Mouse (Mus musculus) CH12.LX (cell line): ENCODE data around the gene Ildr1. TPM values are rescaled to one million over a fixed set of nuclear protein-coding genes. Genes with fewer than 3 reads are reported as not detected.
A peak's percentile ranks its signal among the peaks of the same experiment; 100 is the strongest.

Source experiments
- DNase-seq: peaks from one replicate; pipeline ENCODE4 v3.0.0-alpha.2; 2013; ENCODE audit errors: extremely low read depth
- H3K27ac ChIP-seq: 2 replicates; pipeline ENCODE4 v1.5.1; 2012; ENCODE audit warnings: low read depth, mild to moderate bottlenecking, control low read depth, moderate library complexity; ENCODE audit not compliant: insufficient read depth
- H3K27me3 ChIP-seq: replicated peaks from 2 replicates; pipeline ENCODE3; 2012; ENCODE audit warnings: inconsistent platforms
- H3K36me3 ChIP-seq, 2 experiments: replicated peaks in 1 of 2; 2 replicates each; pipeline versions ENCODE3 to v1.6.1; 2012; ENCODE audit warnings: inconsistent platforms in 1 of 2, low read length in 1 of 2, mild to moderate bottlenecking in 1 of 2, mixed read lengths in 1 of 2, moderate library complexity in 1 of 2; ENCODE audit not compliant: control insufficient read depth in 1 of 2, insufficient read depth in 1 of 2
- H3K4me1 ChIP-seq, 2 experiments: 2 replicates each; pipeline ENCODE4 v1.6.1; 2012; ENCODE audit warnings: inconsistent platforms in 1 of 2, moderate library complexity in 1 of 2; ENCODE audit not compliant: insufficient read depth in 2 of 2, control insufficient read depth in 1 of 2
- H3K4me2 ChIP-seq: 2 replicates; pipeline ENCODE4 v1.6.1; 2012; ENCODE audit warnings: low read depth, mild to moderate bottlenecking, control low read depth; ENCODE audit not compliant: poor library complexity, insufficient read depth, severe bottlenecking
- H3K4me3 ChIP-seq, 3 experiments: fragments of 150-350 bp in 1 of 3; sonication (generic) in 1 of 3; replicated peaks in 1 of 3; 2 replicates each; pipeline versions ENCODE3 to v1.5.1; 2011 to 2012; ENCODE audit warnings: low read depth in 2 of 3, low read length in 2 of 3, mild to moderate bottlenecking in 2 of 3, moderate library complexity in 2 of 3, control low read depth in 1 of 3, improper control_type of control experiment in 1 of 3, inconsistent platforms in 1 of 3, mixed read lengths in 1 of 3; ENCODE audit not compliant: poor library complexity in 1 of 3
- H3K79me2 ChIP-seq: replicated peaks from 2 replicates; pipeline ENCODE4 v1.6.1; 2012; ENCODE audit warnings: mild to moderate bottlenecking, moderate library complexity; ENCODE audit not compliant: control insufficient read depth, poor library complexity, insufficient read depth, severe bottlenecking; ENCODE audit errors: extremely low read depth
- H3K9ac ChIP-seq: 2 replicates; pipeline ENCODE4 v1.6.1; 2012; ENCODE audit warnings: low read depth, mild to moderate bottlenecking, control low read depth, moderate library complexity; ENCODE audit not compliant: insufficient read depth
- H3K9me3 ChIP-seq: replicated peaks from 2 replicates; pipeline ENCODE3; 2012; ENCODE audit warnings: low read length, inconsistent platforms, mixed read lengths
- BHLHE40 ChIP-seq: IDR thresholded peaks from 2 replicates; pipeline ENCODE4 v1.6.1; 2011; ENCODE audit warnings: mild to moderate bottlenecking, low read depth, low read length, improper control_type of control experiment
- CHD1 ChIP-seq: IDR thresholded peaks from 2 replicates; pipeline ENCODE4 v1.6.1; 2012; ENCODE audit warnings: low read depth, low read length, improper control_type of control experiment, inconsistent platforms
- CHD2 ChIP-seq: IDR thresholded peaks from 2 replicates; pipeline ENCODE4 v1.6.1; 2011; ENCODE audit warnings: low read length, improper control_type of control experiment
- CTCF ChIP-seq, 2 experiments: IDR thresholded peaks in 1 of 2; conservative IDR thresholded peaks in 1 of 2; 2 replicates each; pipeline ENCODE4 v1.5.1; 2011 to 2012; ENCODE audit warnings: low read depth in 2 of 2, low read length in 2 of 2, improper control_type of control experiment in 1 of 2, inconsistent platforms in 1 of 2, mild to moderate bottlenecking in 1 of 2, moderate library complexity in 1 of 2
- E2F4 ChIP-seq: IDR thresholded peaks from 2 replicates; pipeline ENCODE4 v1.6.1; 2011; ENCODE audit warnings: low read depth, low read length, improper control_type of control experiment; ENCODE audit not compliant: insufficient replicate concordance
- EP300 ChIP-seq: IDR thresholded peaks from 2 replicates; pipeline ENCODE4 v1.6.1; 2011; ENCODE audit warnings: low read length, improper control_type of control experiment
- ETS1 ChIP-seq: conservative IDR thresholded peaks from 2 replicates; pipeline ENCODE4 v1.6.1; 2012; ENCODE audit warnings: low read depth, mild to moderate bottlenecking, inconsistent platforms, low read length, improper control_type of control experiment, moderate library complexity
- GABPA ChIP-seq: IDR thresholded peaks from 2 replicates; pipeline ENCODE4 v1.6.1; 2012; ENCODE audit warnings: low read depth, low read length, improper control_type of control experiment, inconsistent platforms; ENCODE audit not compliant: insufficient replicate concordance
- JUN ChIP-seq: IDR thresholded peaks from 2 replicates; pipeline ENCODE4 v1.6.1; 2011; ENCODE audit warnings: low read depth, mild to moderate bottlenecking, low read length, improper control_type of control experiment, moderate library complexity; ENCODE audit not compliant: insufficient read depth
- JUND ChIP-seq: conservative IDR thresholded peaks from 2 replicates; pipeline ENCODE4 v1.6.1; 2011; ENCODE audit warnings: low read depth, low read length, improper control_type of control experiment
- KAT2A ChIP-seq: IDR thresholded peaks from 2 replicates; pipeline ENCODE4 v1.6.1; 2012; ENCODE audit warnings: low read length, improper control_type of control experiment, inconsistent platforms; ENCODE audit not compliant: insufficient replicate concordance
- MAFK ChIP-seq: IDR thresholded peaks from 2 replicates; pipeline ENCODE4 v1.6.1; 2011; ENCODE audit warnings: low read length, improper control_type of control experiment; ENCODE audit not compliant: insufficient replicate concordance
- MAX ChIP-seq: IDR thresholded peaks from 2 replicates; pipeline ENCODE4 v1.6.1; 2011; ENCODE audit warnings: low read length, improper control_type of control experiment
- NRF1 ChIP-seq: IDR thresholded peaks from 2 replicates; pipeline ENCODE4 v1.6.1; 2014; ENCODE audit warnings: low read depth, mild to moderate bottlenecking, inconsistent platforms, low read length, improper control_type of control experiment, moderate library complexity
- PAX5 ChIP-seq: IDR thresholded peaks from 2 replicates; pipeline ENCODE4 v1.6.1; 2012; ENCODE audit warnings: low read length, inconsistent platforms, mixed read lengths
- POLR2AphosphoS2 ChIP-seq: IDR thresholded peaks from 2 replicates; pipeline ENCODE4 v1.6.1; 2011; ENCODE audit warnings: low read depth, low read length, improper control_type of control experiment
- SIN3A ChIP-seq: IDR thresholded peaks from 2 replicates; pipeline ENCODE4 v1.6.1; 2012; ENCODE audit warnings: low read length, improper control_type of control experiment, inconsistent platforms
- SMC3 ChIP-seq: IDR thresholded peaks from 2 replicates; pipeline ENCODE4 v1.6.1; 2011; ENCODE audit warnings: low read depth, low read length, improper control_type of control experiment
- TBP ChIP-seq: conservative IDR thresholded peaks from 2 replicates; pipeline ENCODE4 v1.6.1; 2011; ENCODE audit warnings: low read depth, low read length, improper control_type of control experiment
- TCF12 ChIP-seq: IDR thresholded peaks from 2 replicates; pipeline ENCODE4 v1.6.1; 2014; ENCODE audit warnings: low read depth, mild to moderate bottlenecking, inconsistent platforms, low read length, improper control_type of control experiment
- ZC3H11A ChIP-seq: IDR thresholded peaks from 2 replicates; pipeline ENCODE4 v1.6.1; 2012; ENCODE audit warnings: low read depth, mild to moderate bottlenecking, inconsistent platforms, low read length, improper control_type of control experiment
- ZMIZ1 ChIP-seq: IDR thresholded peaks from 2 replicates; pipeline ENCODE4 v1.6.1; 2012; ENCODE audit warnings: low read depth, mild to moderate bottlenecking, inconsistent platforms, low read length, improper control_type of control experiment
- dilution Hi-C: fragments of 300-500 bp; cut with MboI; formaldehyde crosslinking; loops from 2 replicates; pipeline ENCODE4 v1.14.3; 2020; ENCODE audit warnings: low sequenced_read_pairs; ENCODE audit not compliant: extremely low pct_unique_long_range_greater_than_20kb, extremely low pct_ligation_motif_present
- in situ Hi-C: fragments of 300-500 bp; cut with MboI; formaldehyde crosslinking; loops from 3 replicates; pipeline ENCODE4 v1.14.3; 2019; ENCODE audit warnings: low sequenced_read_pairs, low pct_ligation_motif_present, low pct_unique_long_range_greater_than_20kb, mixed read lengths
- polyA plus RNA-seq: library from polyadenylated mRNA; unstranded; fragments of >175 nt; gene quantifications from 2 replicates; pipeline ENCODE4 v1.2.1, GENCODE M21; 2012; ENCODE audit warnings: low read depth; ENCODE audit not compliant: insufficient read length
- total RNA-seq, 2 experiments: library from RNA; depleted of rRNA; stranded (reverse); fragments of 300-350 nt in 1 of 2; fragments of >200 nt in 1 of 2; gene quantifications; 2 replicates each; pipeline ENCODE4 v1.2.3; 2012 to 2014

The Ildr1 gene
- total and polyA plus RNA-seq, 3 experiments: 0.34 to 0.81 (median 0.76) TPM

GRCm38 (mm10) chr16:36732572-36732971, 38.8 kb downstream of the Ildr1 start:
- Histone ChIP-seq H3K27me3 (no peaks in the 10 kb centered on the region), H3K79me2 (no peaks in the 10 kb centered on the region), H3K27ac (no peak overlapping the region), H3K4me2 (no peak overlapping the region), H3K4me1 (peaks cover 5 to 27% of the 10 kb centered on the region in 2 experiments), H3K9ac (no peak overlapping the region), H3K4me3 (no peak overlapping the region), H3K36me3 (no peaks in the 10 kb centered on the region), H3K9me3 (no peaks in the 10 kb centered on the region)
- no peak for DNase-seq
- in situ Hi-C loops: no loop called here
- dilution Hi-C loops: no loop called here
- TF ChIP-seq GABPA: no peak
- TF ChIP-seq EP300: peak; percentile 60
- TF ChIP-seq SMC3: peak; percentile 7; the same call in 1 of the 2 replicates
- 0 out of 2 replicates have a peak, but pooled peaks have one; percentile 18 for TF ChIP-seq JUND
- TF ChIP-seq BHLHE40: 0 out of 2 replicates have a peak, but pooled peaks have one; percentile 23
- no peak for TF ChIP-seq TBP
- TF ChIP-seq KAT2A: 0 out of 2 replicates have a peak, but pooled peaks have one; percentile 46
- TF ChIP-seq PAX5: no peak
- peak; percentile 56 for TF ChIP-seq ETS1
- 0 out of 2 replicates have a peak, but pooled peaks have one; percentile 23 for TF ChIP-seq MAFK

- TF ChIP-seq NRF1 (no peak), TBP (no peak), TCF12 (no peak), MAX (no peak), CTCF (conservative IDR thresholded peaks at IDR 0.05 in 1 of 2, IDR thresholded peaks at IDR 0.05 in 1 of 2; ENCODE audit: low read depth in 2 of 2, low read length in 2 of 2) (no peak), JUN (no peak), CHD1 (no peak), ZC3H11A (no peak), SIN3A (no peak), POLR2AphosphoS2 (no peak), PAX5 (no peak), E2F4 (no peak), KAT2A (no peak), CHD2 (no peak), ZMIZ1 (no peak), SMC3 (no peak)
Measured at GRCm38 (mm10) chr16:36733827-36734226, 40.0 kb downstream of the Ildr1 start.

More at GRCm38 (mm10) chr16:36733827-36734226, 40.0 kb downstream of the Ildr1 start:
- peaks cover 0 to 15% of the 10 kb centered on the region in 2 experiments; a peak in 2 of 4 replicates for H3K4me1 ChIP-seq
- H3K27ac ChIP-seq: no peak overlapping the region
- no peak overlapping the region for H3K4me2 ChIP-seq
- no peaks in the 10 kb centered on the region for H3K9me3 ChIP-seq
- H3K36me3 ChIP-seq: no peaks in the 10 kb centered on the region
- DNase-seq: no peak
- no peak overlapping the region for H3K4me3 ChIP-seq
- H3K9ac ChIP-seq: no peak overlapping the region
- H3K27me3 ChIP-seq: no peaks in the 10 kb centered on the region
- H3K79me2 ChIP-seq: no peaks in the 10 kb centered on the region
- in situ Hi-C loops (no loop called here), dilution Hi-C loops (no loop called here)
